28 mouse cellular contexts compared by ENCODE assay signal in genomic region chr10:87032768-87033167, GRCm38 (mm10). TPM values are rescaled to one million over a fixed set of nuclear protein-coding genes. Genes with fewer than 3 reads are reported as not detected.
A peak's percentile ranks its signal among the peaks of the same experiment; 100 is the strongest.
DNase-seq lines count a peak whose midpoint lies in the region; ATAC-seq and TF ChIP-seq lines count a peak whose summit lies in the region.
"Had no signal": no experiment of that assay in that cellular context is flagged by ENCODE, and none has a peak within 500 bp of the region (broad histone marks: within the 10 kb centered on the region; RNA-seq: fewer than 3 reads in every experiment).

No protein-coding gene starts in this region.

- H3K4me3 ChIP-seq in intestine, postnatal 0 days (ENCODE audit: low read depth, low read length): no peak overlapping the region
- H3K4me3 ChIP-seq in intestine, embryonic 15.5 days (replicated peaks): no peak overlapping the region
- H3K4me3 ChIP-seq in midbrain, embryonic 11.5 days (ENCODE audit: low read depth, low read length): no peak overlapping the region
- no peak overlapping the region for H3K4me3 ChIP-seq in midbrain, embryonic 16.5 days (ENCODE audit: low read depth, low read length)
- H3K4me3 ChIP-seq: embryonic facial prominence, embryonic 12.5 days; embryonic facial prominence, embryonic 15.5 days; heart, adult 2 months; heart, embryonic 10.5 days; heart, embryonic 13.5 days; hindbrain, embryonic 12.5 days; hindbrain, embryonic 15.5 days had no signal

- DNase-seq in adrenal gland, adult (ENCODE audit: inconsistent age in 2 of 2, low spot score in 1 of 2): peak; percentile 28 to 76
- DNase-seq in adrenal gland, postnatal 4 days (ENCODE audit: low spot score in 2 of 2): no peak
- peak; percentile 75 for DNase-seq in midbrain, embryonic 11.5 days (ENCODE audit: low spot score, missing footprints)
- no peak for DNase-seq in spleen, postnatal 4 days (ENCODE audit: low spot score in 2 of 2)
- DNase-seq: cerebellum, adult 11 months; cerebellum, adult 2 months; cerebellum, adult 9-11 months; cerebellum, postnatal 25 days; gastrocnemius, postnatal 25 days; heart, adult 2 months; heart, postnatal 14 days had no signal

- no peak overlapping the region for H3K4me2 ChIP-seq in intestine, postnatal 0 days (replicated peaks; ENCODE audit: low read depth)
- no peak overlapping the region for H3K4me2 ChIP-seq in intestine, embryonic 15.5 days (replicated peaks)
- H3K4me2 ChIP-seq in midbrain, embryonic 11.5 days: no peak overlapping the region
- H3K4me2 ChIP-seq in midbrain, embryonic 16.5 days (ENCODE audit: low read length): no peak overlapping the region
- H3K4me2 ChIP-seq: embryonic facial prominence, embryonic 12.5 days; embryonic facial prominence, embryonic 15.5 days; heart, embryonic 13.5 days; hindbrain, embryonic 12.5 days; hindbrain, embryonic 15.5 days had no signal

- H3K9me3 ChIP-seq in intestine, postnatal 0 days (ENCODE audit: control insufficient read depth): no peaks in the 10 kb centered on the region
- no peaks in the 10 kb centered on the region for H3K9me3 ChIP-seq in intestine, embryonic 15.5 days
- H3K9me3 ChIP-seq in midbrain, embryonic 11.5 days (ENCODE audit: control insufficient read depth, low read length): no peaks in the 10 kb centered on the region
- H3K9me3 ChIP-seq in midbrain, embryonic 16.5 days (replicated peaks; ENCODE audit: control insufficient read depth, low read length, poor library complexity, severe bottlenecking): no peaks in the 10 kb centered on the region
- H3K9me3 ChIP-seq: embryonic facial prominence, embryonic 12.5 days; embryonic facial prominence, embryonic 15.5 days; heart, embryonic 10.5 days; heart, embryonic 13.5 days; hindbrain, embryonic 12.5 days; hindbrain, embryonic 15.5 days had no signal

- H3K27ac ChIP-seq in intestine, postnatal 0 days (ENCODE audit: low read depth, low read length): no peak overlapping the region
- H3K27ac ChIP-seq in intestine, embryonic 15.5 days: no peak overlapping the region
- H3K27ac ChIP-seq in midbrain, embryonic 11.5 days (ENCODE audit: low read depth, low read length): no peak overlapping the region
- no peak overlapping the region for H3K27ac ChIP-seq in midbrain, embryonic 16.5 days (ENCODE audit: low read length)
- H3K27ac ChIP-seq: embryonic facial prominence, embryonic 12.5 days; embryonic facial prominence, embryonic 15.5 days; heart, adult 2 months; heart, embryonic 10.5 days; heart, embryonic 13.5 days; hindbrain, embryonic 12.5 days; hindbrain, embryonic 15.5 days had no signal

- no peak overlapping the region for H3K9ac ChIP-seq in intestine, postnatal 0 days (ENCODE audit: low read depth, low read length)
- H3K9ac ChIP-seq in intestine, embryonic 15.5 days: no peak overlapping the region
- no peak overlapping the region for H3K9ac ChIP-seq in midbrain, embryonic 11.5 days (ENCODE audit: low read length)
- H3K9ac ChIP-seq in midbrain, embryonic 16.5 days (ENCODE audit: low read depth, low read length): no peak overlapping the region
- H3K9ac ChIP-seq: embryonic facial prominence, embryonic 12.5 days; embryonic facial prominence, embryonic 15.5 days; heart, embryonic 13.5 days; hindbrain, embryonic 12.5 days; hindbrain, embryonic 15.5 days had no signal

- TF ChIP-seq CTCF in intestine, postnatal 0 days (IDR thresholded peaks at IDR 0.05; ENCODE audit: low read depth): no peak

- H3K4me1 ChIP-seq in intestine, postnatal 0 days (replicated peaks; ENCODE audit: control insufficient read depth, insufficient read depth, low read length): no peaks in the 10 kb centered on the region
- H3K4me1 ChIP-seq in intestine, embryonic 15.5 days (replicated peaks): no peaks in the 10 kb centered on the region
- H3K4me1 ChIP-seq in midbrain, embryonic 11.5 days (ENCODE audit: control insufficient read depth, insufficient read depth, low read length): peaks cover 18% of the 10 kb centered on the region
- H3K4me1 ChIP-seq in midbrain, embryonic 16.5 days (ENCODE audit: control insufficient read depth, insufficient read depth, low read length): 0 out of 2 replicates have a peak, but pooled peaks cover 6% of the 10 kb centered on the region
- H3K4me1 ChIP-seq: embryonic facial prominence, embryonic 12.5 days; embryonic facial prominence, embryonic 15.5 days had no signal

- 75% methylated on average over 8 of the region's 8 CpGs for WGBS in intestine, postnatal 0 days
- WGBS in intestine, embryonic 15.5 days: 81% methylated on average over 8 of the region's 8 CpGs
- 88% methylated on average over 8 of the region's 8 CpGs for WGBS in midbrain, embryonic 11.5 days
- 91% methylated on average over 8 of the region's 8 CpGs for WGBS in midbrain, embryonic 16.5 days

- H3K27me3 ChIP-seq in intestine, postnatal 0 days (replicated peaks; ENCODE audit: control insufficient read depth, insufficient read depth, low read length): no peaks in the 10 kb centered on the region; the same call in 1 of the 2 replicates
- H3K27me3 ChIP-seq in intestine, embryonic 15.5 days (replicated peaks): no peaks in the 10 kb centered on the region
- no peaks in the 10 kb centered on the region for H3K27me3 ChIP-seq in midbrain, embryonic 11.5 days (ENCODE audit: control insufficient read depth, insufficient read depth, low read length)
- H3K27me3 ChIP-seq in midbrain, embryonic 16.5 days (ENCODE audit: control insufficient read depth, insufficient read depth, low read depth, low read length): no peaks in the 10 kb centered on the region
- H3K27me3 ChIP-seq: embryonic facial prominence, embryonic 12.5 days; embryonic facial prominence, embryonic 15.5 days; hindbrain, embryonic 15.5 days had no signal

- peak; percentile 61; the same call in 1 of the 2 replicates for ATAC-seq in intestine, postnatal 0 days
- ATAC-seq in intestine, embryonic 15.5 days: no peak
- ATAC-seq in midbrain, embryonic 11.5 days (ENCODE audit: low FRiP score): no peak
- ATAC-seq in midbrain, embryonic 16.5 days: no peak
- no peak for ATAC-seq in monocyte, adult 5-6 weeks (replicated peaks; ENCODE audit: insufficient number of reproducible peaks, low FRiP score, low TSS enrichment, poor library complexity, severe bottlenecking)
- ATAC-seq: activated CD4-positive, CD25-positive, alpha-beta regulatory T cell, adult 4 months; forebrain, embryonic 14.5 days had no signal

- H3K36me3 ChIP-seq in intestine, postnatal 0 days (ENCODE audit: control insufficient read depth, insufficient read depth): no peaks in the 10 kb centered on the region
- H3K36me3 ChIP-seq in intestine, embryonic 15.5 days: no peaks in the 10 kb centered on the region
- H3K36me3 ChIP-seq in midbrain, embryonic 11.5 days (ENCODE audit: control insufficient read depth, insufficient read depth, low read length): no peaks in the 10 kb centered on the region
- H3K36me3 ChIP-seq in midbrain, embryonic 16.5 days (ENCODE audit: control insufficient read depth, insufficient read depth, low read length): no peaks in the 10 kb centered on the region
- H3K36me3 ChIP-seq: embryonic facial prominence, embryonic 12.5 days; embryonic facial prominence, embryonic 15.5 days; heart, embryonic 10.5 days; heart, embryonic 13.5 days; hindbrain, embryonic 12.5 days; hindbrain, embryonic 15.5 days had no signal

RNA-seq across cellular contexts. Expression of gene Stab2, which starts 24.9 kb away (rescaled TPM):
- 10 to 100 TPM in 1 of 2 experiments, 1 to 10 TPM in 1; 3.6 to 12.6 TPM for total RNA-seq in adrenal gland, postnatal 4 days (2021)
- 0.66 and 1.1 TPM in 2 replicates for polyA plus RNA-seq in intestine, postnatal 0 days (2015; fragmentation: Nextera tagmentation; extraction: Ambion mirVana)
- 1.1 TPM in 2 replicates for polyA plus RNA-seq in intestine, embryonic 15.5 days (2015; fragmentation: Nextera tagmentation; extraction: Ambion mirVana)
- 0.25 and 0.26 TPM in 2 replicates for polyA plus RNA-seq in midbrain, embryonic 11.5 days (2014; fragmentation: Nextera tagmentation; extraction: Ambion mirVana)
- polyA plus RNA-seq in midbrain, embryonic 16.5 days (2015; fragmentation: Nextera tagmentation; extraction: Ambion mirVana): 0.03 and 0.10 TPM in 2 replicates
- total RNA-seq in monocyte, adult 5-6 weeks (2017): not detected in 3 replicates
- total RNA-seq: common myeloid progenitor, adult 5-6 weeks had no signal
- polyA plus RNA-seq: activated CD4-positive, CD25-positive, alpha-beta regulatory T cell, adult 4 months; forebrain, embryonic 11.5 days had no signal

RNA-seq across cellular contexts. Expression of gene 1700113H08Rik, which starts 25.1 kb away (rescaled TPM):
- total RNA-seq in adrenal gland, postnatal 4 days (2021): under 1 TPM in 1 of 2 experiments, not detected in 1; 0.31 TPM
- polyA plus RNA-seq in intestine, postnatal 0 days (2015; fragmentation: Nextera tagmentation; extraction: Ambion mirVana): 0.20 and 0.22 TPM in 2 replicates
- not detected in 2 replicates for polyA plus RNA-seq in intestine, embryonic 15.5 days (2015; fragmentation: Nextera tagmentation; extraction: Ambion mirVana)
- 0.29 TPM in 1 of 2 replicates, not detected in the other for polyA plus RNA-seq in midbrain, embryonic 11.5 days (2014; fragmentation: Nextera tagmentation; extraction: Ambion mirVana)
- polyA plus RNA-seq in midbrain, embryonic 16.5 days (2015; fragmentation: Nextera tagmentation; extraction: Ambion mirVana): 0.22 and 0.40 TPM in 2 replicates
- total RNA-seq in monocyte, adult 5-6 weeks (2017): 1.9 TPM in 1 of 3 replicates, not detected in the others
- total RNA-seq: adrenal gland, adult 18-20 months; common myeloid progenitor, adult 5-6 weeks; ES-E14; heart, adult 2 months; hematopoietic stem cell, adult 5-6 weeks had no signal
- polyA plus RNA-seq: activated CD4-positive, CD25-positive, alpha-beta regulatory T cell, adult 4 months; cerebellum, adult 2 months; embryonic facial prominence, embryonic 12.5 days; embryonic facial prominence, embryonic 15.5 days; forebrain, embryonic 11.5 days; forebrain, embryonic 14.5 days; heart, embryonic 10.5 days; heart, embryonic 13.5 days had no signal

Comparison
In these comparisons a context has a peak if more than half of its experiments do, and no peak if none do; other contexts are left out.
1. DNase-seq: peak in adrenal gland, adult (2 of 2) and midbrain, embryonic 11.5 days (single experiment); none in adrenal gland, postnatal 4 days (0 of 2) and spleen, postnatal 4 days (0 of 2).